Mouse (Mus musculus) right cerebral cortex, postnatal 14 days (tissue): ENCODE measurements around the gene Peg3.
"Not testable (repeated sequence)": the region's sequence is repeated elsewhere in the genome, so short reads cannot be mapped to it uniquely, and the experiment has no call there.

Experiments used
- DNase-seq: peaks from one replicate; pipeline ENCODE4 v3.0.0; 2022

Gene Peg3

GRCm38 (mm10) chr7:6730241-6730640, at the start of gene Peg3, which contains the start of gene Usp29:
Gene Peg3 (minus strand): TSS chr7:6730431.
Gene Usp29 (plus strand): TSS chr7:6730578.
- DNase-seq, result peak; percentile 84

- no peak for DNase-seq
Observed at GRCm38 (mm10) chr7:6779172-6779571, 48.9 kb upstream of the Peg3 start.

GRCm38 (mm10) chr7:6777689-6778088, 47.5 kb upstream of the Peg3 start:
- no peak for DNase-seq

- no peak for DNase-seq
Observed at GRCm38 (mm10) chr7:6777107-6777506, 46.9 kb upstream of the Peg3 start.

GRCm38 (mm10) chr7:6776314-6777059, 46.3 kb upstream of the Peg3 start:
- peak; percentile 55 for DNase-seq

- DNase-seq, result not testable (repeated sequence)
Observed at GRCm38 (mm10) chr7:6773865-6774413, 43.7 kb upstream of the Peg3 start.

- no peak for DNase-seq
Observed at GRCm38 (mm10) chr7:6770286-6770685, 40.1 kb upstream of the Peg3 start.

GRCm38 (mm10) chr7:6765240-6765639, 35.0 kb upstream of the Peg3 start:
- no peak for DNase-seq

- DNase-seq, result no peak
Observed at GRCm38 (mm10) chr7:6760170-6760569, 29.9 kb upstream of the Peg3 start.

- no peak for DNase-seq
Observed at GRCm38 (mm10) chr7:6759698-6760097, 29.5 kb upstream of the Peg3 start.

- no peak for DNase-seq
Observed at GRCm38 (mm10) chr7:6756777-6757291, 26.6 kb upstream of the Peg3 start.

GRCm38 (mm10) chr7:6753440-6753839, 23.2 kb upstream of the Peg3 start:
- DNase-seq, result no peak

- no peak for DNase-seq
Observed at GRCm38 (mm10) chr7:6749196-6749595, 19.0 kb upstream of the Peg3 start.

GRCm38 (mm10) chr7:6744281-6744904, 14.2 kb upstream of the Peg3 start:
- no peak for DNase-seq

- no peak for DNase-seq
Observed at GRCm38 (mm10) chr7:6736060-6736459, 5.8 kb upstream of the Peg3 start.

- no peak for DNase-seq
Observed at GRCm38 (mm10) chr7:6731930-6732329, 1.7 kb upstream of the Peg3 start.

GRCm38 (mm10) chr7:6731373-6731772, 1.1 kb upstream of the Peg3 start:
- no peak for DNase-seq

- no peak for DNase-seq
Observed at GRCm38 (mm10) chr7:6730801-6731200, 570 bp upstream of the Peg3 start.

- peak; percentile 94 for DNase-seq
Observed at GRCm38 (mm10) chr7:6729061-6729817, 992 bp downstream of the Peg3 start.

GRCm38 (mm10) chr7:6728263-6728931, 1.8 kb downstream of the Peg3 start:
- DNase-seq, result peak; percentile 85

- peak; percentile 79 for DNase-seq
Observed at GRCm38 (mm10) chr7:6727351-6728121, 2.7 kb downstream of the Peg3 start.

GRCm38 (mm10) chr7:6709396-6709795, 20.8 kb downstream of the Peg3 start:
- DNase-seq, result no peak
